Mouse (Mus musculus): ENCODE data around the gene Ranbp9. TPM values are rescaled to one million over a fixed set of nuclear protein-coding genes. Genes with fewer than 3 reads are reported as not detected.

Ranbp9 gene
- polyA plus RNA-seq, 1 experiment from 2014 or later, result 4.5 TPM

DNA sequence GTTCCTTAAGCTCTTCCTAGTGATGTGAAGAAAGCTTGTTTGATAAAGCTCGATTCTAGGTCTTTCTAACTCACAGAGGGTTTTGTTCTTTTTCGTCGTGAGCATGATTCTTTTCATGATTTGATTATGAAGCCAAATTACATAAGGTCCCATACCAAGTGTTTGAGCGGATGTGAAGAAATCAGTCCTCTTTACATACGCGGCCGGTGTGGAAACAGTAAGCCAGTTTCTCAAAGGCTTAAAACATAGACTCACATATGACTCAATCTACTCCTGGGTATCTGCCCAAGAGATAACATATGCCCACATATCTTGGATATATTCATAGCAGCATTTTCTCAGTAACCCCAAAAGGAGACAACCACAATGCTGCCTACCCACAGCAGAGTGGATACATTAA lies 12.6 kb upstream of the Ranbp9 start:
- Histone ChIP-seq H3K4me2 (no peak overlapping the region), H3K4me3 (no peak overlapping the region), H3K36me3 (no peaks in the 10 kb centered on the region), H3K4me1 (no peaks in the 10 kb centered on the region), H3K9ac (no peak overlapping the region), H3K9me3 (replicated peaks) (peaks cover 7% of the 10 kb centered on the region; the same call in 1 of the 2 replicates), H3K27me3 (replicated peaks) (no peaks in the 10 kb centered on the region), H3K27ac (no peak overlapping the region)
- ATAC-seq, result no peak
- 74% methylated on average over 7 of the region's 7 CpGs for WGBS (ENCODE audit: insufficient replicate concordance)

DNA sequence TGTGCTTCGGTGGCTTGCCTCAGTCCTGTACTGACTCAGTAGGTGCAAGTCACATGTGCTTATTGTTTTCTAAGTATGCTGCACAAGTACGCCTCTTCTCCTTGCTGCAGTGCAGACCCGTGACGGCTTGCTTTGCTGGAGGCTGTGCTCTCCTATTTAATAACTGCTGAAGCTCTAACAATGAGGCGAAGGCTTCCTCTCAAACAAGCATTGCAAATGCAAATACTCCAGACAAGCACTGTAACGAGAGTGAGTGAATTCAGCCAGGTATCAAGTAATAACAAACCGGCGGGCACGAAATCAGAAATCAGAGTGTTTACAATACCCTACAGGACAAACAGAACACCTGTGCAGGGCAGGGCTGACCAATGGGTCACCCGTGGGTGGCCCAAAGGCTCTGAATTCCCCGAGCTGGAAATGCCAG lies 12.0 kb upstream of the Ranbp9 start:
- Histone ChIP-seq H3K4me3 (no peak overlapping the region), H3K9ac (no peak overlapping the region), H3K27me3 (replicated peaks) (no peaks in the 10 kb centered on the region), H3K36me3 (no peaks in the 10 kb centered on the region), H3K27ac (no peak overlapping the region), H3K9me3 (replicated peaks) (peaks cover 7% of the 10 kb centered on the region; the same call in 1 of the 2 replicates), H3K4me2 (no peak overlapping the region), H3K4me1 (no peaks in the 10 kb centered on the region)
- WGBS (ENCODE audit: insufficient replicate concordance), result 62% methylated on average over 11 of the region's 11 CpGs
- no peak for ATAC-seq

DNA sequence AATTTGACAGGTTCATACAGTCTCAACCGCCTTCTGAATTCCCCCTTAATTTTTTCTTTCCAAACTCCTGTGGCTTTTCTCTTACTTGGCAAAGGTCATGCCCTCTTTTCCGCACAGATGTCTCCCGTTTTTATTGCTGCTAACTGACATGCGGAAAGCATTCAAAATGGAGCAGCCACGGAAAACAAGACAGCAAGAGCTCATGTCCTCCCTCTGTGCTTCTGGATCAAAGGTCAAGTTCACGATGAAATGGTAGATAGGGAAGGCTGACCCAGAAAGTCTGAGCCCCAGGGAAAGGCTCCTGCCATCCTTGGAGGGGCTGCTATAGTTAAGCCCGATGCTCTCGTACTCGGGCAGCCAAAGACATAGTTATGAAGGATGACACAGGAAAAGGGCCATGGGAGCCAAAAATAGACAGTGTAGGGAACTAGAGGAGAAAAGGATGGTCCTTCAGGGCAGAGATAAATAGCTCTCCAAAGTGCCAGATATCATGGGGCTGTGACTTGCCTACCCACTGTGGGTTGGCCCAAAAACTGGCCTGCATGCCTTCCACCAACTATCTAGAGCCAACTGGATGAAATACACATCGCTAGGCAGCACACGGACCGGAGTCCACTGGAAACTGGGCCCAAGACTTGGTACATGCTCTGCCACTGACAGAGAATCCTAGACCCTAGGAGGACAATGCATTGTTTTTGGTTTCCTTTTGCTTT lies 5.6 kb upstream of the Ranbp9 start:
- 66% methylated on average over 12 of the region's 12 CpGs for WGBS (ENCODE audit: insufficient replicate concordance)
- H3K4me3 ChIP-seq, result no peak overlapping the region
- peaks cover 35% of the 10 kb centered on the region for H3K4me1 ChIP-seq
- no peak overlapping the region for H3K27ac ChIP-seq
- 0 out of 2 replicates have a peak, but pooled peaks cover 2% of the 10 kb centered on the region for H3K9me3 ChIP-seq (replicated peaks)
- H3K27me3 ChIP-seq (replicated peaks), result no peaks in the 10 kb centered on the region
- no peak for ATAC-seq
- H3K36me3 ChIP-seq, result no peaks in the 10 kb centered on the region
- no peak overlapping the region for H3K4me2 ChIP-seq
- H3K9ac ChIP-seq, result no peak overlapping the region

DNA sequence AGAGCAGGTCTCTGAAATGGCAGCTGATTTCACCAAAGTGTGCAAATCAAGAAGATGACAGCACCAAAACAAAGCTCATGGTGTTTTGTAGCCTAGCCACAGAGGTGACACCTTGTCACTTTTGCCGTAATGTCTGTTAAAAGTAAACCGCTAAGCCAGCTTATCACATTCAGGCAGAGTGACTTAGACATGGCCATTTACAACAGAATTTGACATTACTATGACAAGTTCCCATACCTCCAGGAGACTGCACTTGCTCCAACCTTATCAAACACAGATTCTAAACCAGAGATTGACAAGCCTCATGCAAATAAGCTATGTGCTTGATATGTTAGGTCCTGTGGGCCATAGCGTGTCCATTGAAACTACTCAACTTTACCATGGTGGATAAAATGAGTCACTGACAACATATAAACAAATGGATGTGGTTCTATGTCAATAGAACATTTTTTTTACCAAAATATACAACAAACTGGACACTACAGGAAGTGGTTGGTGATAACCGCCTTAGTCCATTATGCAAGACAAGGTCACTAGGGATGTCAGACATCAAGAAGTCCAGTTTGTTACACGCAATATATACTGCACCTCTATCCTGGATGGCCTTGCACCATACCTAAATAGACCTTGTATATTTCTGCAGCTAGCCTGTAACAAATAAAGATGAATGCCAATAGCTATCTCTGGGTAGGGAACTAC lies 4.3 kb upstream of the Ranbp9 start:
- WGBS (ENCODE audit: insufficient replicate concordance), result 34% methylated on average over 5 of the region's 5 CpGs
- no peak overlapping the region for H3K4me3 ChIP-seq
- H3K9ac ChIP-seq, result no peak overlapping the region
- H3K4me2 ChIP-seq, result no peak overlapping the region
- H3K4me1 ChIP-seq, result peaks cover 35% of the 10 kb centered on the region
- no peak for ATAC-seq
- H3K27me3 ChIP-seq (replicated peaks), result no peaks in the 10 kb centered on the region
- H3K27ac ChIP-seq, result no peak overlapping the region
- no peaks in the 10 kb centered on the region for H3K36me3 ChIP-seq
- no peaks in the 10 kb centered on the region for H3K9me3 ChIP-seq (replicated peaks)

DNA sequence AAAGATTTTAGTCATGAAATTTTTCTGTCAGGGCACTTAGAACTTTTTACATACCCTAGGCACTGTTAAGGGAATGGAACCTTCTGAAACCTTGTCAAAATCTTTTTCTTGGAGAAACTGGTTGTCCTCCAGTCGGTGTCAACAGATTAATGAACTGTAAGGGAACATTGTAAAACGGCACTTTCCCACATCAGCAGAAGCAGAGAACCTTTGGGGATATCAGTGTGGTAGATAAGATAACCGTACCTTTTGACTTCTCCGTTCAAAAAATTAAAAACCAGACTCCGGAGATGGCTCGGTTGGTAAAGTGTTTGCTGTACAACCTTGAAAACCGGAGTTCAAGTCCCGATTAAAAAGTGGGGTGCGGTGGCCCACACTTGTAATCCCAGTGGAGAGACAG lies 1.7 kb upstream of the Ranbp9 start:
- Histone ChIP-seq H3K4me3 (no peak overlapping the region), H3K4me2 (no peak overlapping the region), H3K36me3 (no peaks in the 10 kb centered on the region), H3K27ac (no peak overlapping the region), H3K9ac (no peak overlapping the region), H3K9me3 (replicated peaks) (no peaks in the 10 kb centered on the region), H3K27me3 (replicated peaks) (no peaks in the 10 kb centered on the region), H3K4me1 (peaks cover 56% of the 10 kb centered on the region)
- no peak for ATAC-seq
- 54% methylated on average over 9 of the region's 9 CpGs for WGBS (ENCODE audit: insufficient replicate concordance)

DNA sequence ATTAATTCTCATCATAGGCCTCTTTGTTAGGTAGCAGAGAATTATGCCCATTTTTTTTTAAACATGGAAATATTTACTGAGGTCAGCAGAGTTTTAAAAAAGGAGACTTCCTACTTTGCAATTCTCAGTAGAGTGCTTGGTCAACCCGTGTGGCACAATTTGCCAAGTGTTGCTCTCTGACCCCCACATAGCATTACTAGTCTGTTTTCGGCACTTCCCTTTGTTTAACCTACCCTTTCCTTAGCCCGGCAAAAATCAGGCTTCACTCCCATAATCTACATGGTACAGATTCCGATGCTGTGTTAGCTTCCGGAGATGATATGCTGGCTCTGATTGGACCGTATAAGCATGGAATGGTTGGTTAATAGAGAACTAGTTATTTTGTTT lies 770 bp upstream of the Ranbp9 start:
- 38% methylated on average over 6 of the region's 6 CpGs for WGBS (ENCODE audit: insufficient replicate concordance)
- Histone ChIP-seq H3K36me3 (no peaks in the 10 kb centered on the region), H3K27me3 (replicated peaks) (no peaks in the 10 kb centered on the region), H3K9ac (peak overlapping the region; percentile 99), H3K9me3 (replicated peaks) (no peaks in the 10 kb centered on the region), H3K4me1 (peaks cover 63% of the 10 kb centered on the region), H3K4me3 (peak overlapping the region; percentile 96), H3K4me2 (peak overlapping the region; percentile 85), H3K27ac (peak overlapping the region; percentile 98; the same call in 1 of the 2 replicates)
- no peak for ATAC-seq

DNA sequence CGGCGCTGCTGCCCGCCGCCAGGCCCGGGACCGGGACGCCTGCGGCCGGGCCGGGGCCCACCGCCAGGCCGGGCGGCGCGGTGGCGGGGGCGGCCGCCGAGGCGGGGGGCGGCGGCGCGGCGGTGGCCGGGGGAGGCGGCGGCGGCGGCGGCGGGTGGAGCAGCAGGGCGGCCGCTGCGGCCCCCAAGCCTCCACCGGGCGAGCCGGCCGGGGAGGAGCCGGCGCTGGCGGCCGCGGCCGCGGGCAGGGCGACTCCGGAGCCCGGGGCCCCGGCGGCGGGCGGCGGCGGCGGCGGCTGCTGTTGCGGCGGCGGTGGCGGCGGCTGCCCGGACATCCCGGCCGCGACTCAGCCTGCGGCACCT lies 506 bp downstream of the Ranbp9 start:
- Histone ChIP-seq H3K4me3 (peak overlapping the region; percentile 96), H3K4me1 (peaks cover 65% of the 10 kb centered on the region), H3K27ac (peak overlapping the region; percentile 98), H3K36me3 (no peaks in the 10 kb centered on the region), H3K4me2 (peak overlapping the region; percentile 93), H3K9me3 (replicated peaks) (no peaks in the 10 kb centered on the region), H3K9ac (peak overlapping the region; percentile 99), H3K27me3 (replicated peaks) (no peaks in the 10 kb centered on the region)
- peak; percentile 25; the same call in 1 of the 2 replicates for ATAC-seq
- 3% methylated on average over 20 of the region's 67 CpGs for WGBS (ENCODE audit: insufficient replicate concordance)

DNA sequence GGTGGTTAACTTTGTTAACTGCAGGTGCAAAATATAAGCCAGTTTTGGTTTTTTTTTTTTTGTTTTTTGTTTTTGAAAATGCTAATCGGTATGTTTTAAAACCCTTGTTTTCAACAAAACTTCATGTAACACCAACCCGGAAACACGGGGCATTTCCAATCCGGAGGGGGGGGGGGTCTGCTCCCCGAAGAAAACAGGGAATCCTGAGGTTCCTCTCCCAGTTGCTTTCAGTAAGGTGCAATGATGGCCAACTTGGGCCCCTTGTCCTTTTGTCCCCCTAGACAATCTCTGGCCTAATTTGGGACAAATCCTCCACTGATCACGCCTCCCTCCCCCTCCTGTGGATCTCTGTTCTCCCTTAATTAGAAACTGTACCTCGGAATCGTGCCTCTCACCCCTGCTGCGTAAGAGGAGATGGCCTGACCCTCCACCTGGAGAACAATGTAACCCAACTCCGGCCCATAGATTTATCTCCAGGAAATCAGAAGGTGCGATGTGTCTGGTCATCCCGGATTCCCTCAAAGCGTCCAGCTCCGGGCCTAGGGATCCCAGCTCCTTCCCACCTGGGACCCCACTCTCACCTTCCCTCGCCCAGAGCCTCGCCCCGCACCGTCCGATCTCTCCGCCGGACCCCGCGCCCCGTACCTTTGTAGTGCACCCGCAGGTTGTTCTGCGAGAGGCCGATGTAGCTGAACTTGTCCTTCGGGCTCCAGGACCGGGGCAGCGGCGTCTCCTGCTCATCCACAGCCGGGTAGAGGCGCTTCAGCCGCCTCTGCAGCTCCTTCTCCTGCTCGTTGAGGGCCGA lies 1.1 kb downstream of the Ranbp9 start:
- 0 out of 2 replicates have a peak, but pooled peaks have one; percentile 6 for ATAC-seq

DNA sequence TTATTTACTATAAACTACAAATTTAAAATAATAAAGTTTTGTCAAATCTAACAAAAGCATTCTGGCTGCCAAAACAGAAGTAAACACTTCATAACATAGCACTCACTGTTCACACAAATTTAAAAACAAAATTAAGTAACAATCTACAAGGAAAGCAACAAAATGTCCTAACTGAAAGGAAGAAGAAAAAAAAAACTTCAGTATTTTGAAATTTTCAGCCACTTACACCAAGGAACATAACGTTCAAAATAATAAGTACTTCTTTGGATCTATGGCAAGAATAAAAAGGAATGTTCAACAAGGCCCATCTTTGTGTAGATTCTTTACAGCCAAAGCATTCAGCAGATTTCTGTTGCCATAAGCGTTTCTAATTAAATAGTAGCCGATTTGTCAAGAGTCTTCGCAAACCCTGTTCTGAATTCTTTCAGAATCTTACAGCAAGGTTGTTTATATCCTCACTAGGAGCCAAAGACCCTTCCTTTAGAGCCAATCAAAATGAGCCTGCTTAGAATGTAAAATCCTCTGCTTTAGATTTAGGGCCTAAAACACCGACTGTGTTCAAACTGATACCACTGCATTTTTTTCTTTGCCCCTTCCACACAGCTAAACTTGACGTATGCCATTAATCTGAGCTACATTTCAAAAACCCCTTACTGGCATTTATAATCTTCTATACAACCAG lies 1.9 kb downstream of the Ranbp9 start:
- 22% methylated on average over 6 of the region's 6 CpGs for WGBS (ENCODE audit: insufficient replicate concordance)
- Histone ChIP-seq H3K27me3 (replicated peaks) (no peaks in the 10 kb centered on the region), H3K4me3 (peak overlapping the region; percentile 96), H3K4me1 (peaks cover 67% of the 10 kb centered on the region), H3K9me3 (replicated peaks) (no peaks in the 10 kb centered on the region), H3K4me2 (peak overlapping the region; percentile 93), H3K27ac (no peak overlapping the region), H3K9ac (peak overlapping the region; percentile 96), H3K36me3 (no peaks in the 10 kb centered on the region)
- ATAC-seq, result no peak

More for the DNA sequence above, 1.1 kb downstream of the Ranbp9 start:
- Histone ChIP-seq H3K9ac (peak overlapping the region; percentile 96), H3K4me2 (peak overlapping the region; percentile 93), H3K4me1 (peaks cover 63% of the 10 kb centered on the region), H3K9me3 (replicated peaks) (no peaks in the 10 kb centered on the region), H3K27ac (peak overlapping the region; percentile 98), H3K27me3 (replicated peaks) (no peaks in the 10 kb centered on the region), H3K36me3 (no peaks in the 10 kb centered on the region), H3K4me3 (peak overlapping the region; percentile 96)
- WGBS (ENCODE audit: insufficient replicate concordance), result under 1% methylated on average over 35 of the region's 36 CpGs

DNA sequence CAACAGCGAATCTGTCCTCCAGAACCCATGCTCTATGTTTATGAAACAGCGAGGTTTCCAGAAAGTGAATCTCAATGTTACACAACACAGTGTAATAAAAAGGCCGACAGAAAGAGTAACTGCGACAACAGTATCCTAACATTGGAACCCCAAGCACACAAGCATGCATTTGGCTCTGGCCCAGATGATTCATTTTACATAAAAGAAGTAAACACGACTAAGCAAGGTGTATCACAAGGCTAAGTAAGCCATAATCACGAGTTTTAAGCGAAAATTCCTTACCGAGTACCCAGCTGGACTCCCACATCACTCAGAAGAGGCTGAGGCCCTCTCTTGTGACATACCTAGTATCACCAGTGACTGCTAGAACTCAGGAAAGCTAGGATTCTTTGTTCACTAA lies 2.5 kb downstream of the Ranbp9 start:
- Histone ChIP-seq H3K4me1 (peaks cover 73% of the 10 kb centered on the region), H3K27me3 (replicated peaks) (no peaks in the 10 kb centered on the region), H3K9ac (peak overlapping the region; percentile 96), H3K4me2 (peak overlapping the region; percentile 93), H3K4me3 (peak overlapping the region; percentile 96), H3K36me3 (no peaks in the 10 kb centered on the region), H3K27ac (0 out of 2 replicates have a peak overlapping the region, but pooled peaks have one; percentile 10), H3K9me3 (replicated peaks) (no peaks in the 10 kb centered on the region)
- WGBS (ENCODE audit: insufficient replicate concordance), result 42% methylated on average over 8 of the region's 8 CpGs
- no peak for ATAC-seq

DNA sequence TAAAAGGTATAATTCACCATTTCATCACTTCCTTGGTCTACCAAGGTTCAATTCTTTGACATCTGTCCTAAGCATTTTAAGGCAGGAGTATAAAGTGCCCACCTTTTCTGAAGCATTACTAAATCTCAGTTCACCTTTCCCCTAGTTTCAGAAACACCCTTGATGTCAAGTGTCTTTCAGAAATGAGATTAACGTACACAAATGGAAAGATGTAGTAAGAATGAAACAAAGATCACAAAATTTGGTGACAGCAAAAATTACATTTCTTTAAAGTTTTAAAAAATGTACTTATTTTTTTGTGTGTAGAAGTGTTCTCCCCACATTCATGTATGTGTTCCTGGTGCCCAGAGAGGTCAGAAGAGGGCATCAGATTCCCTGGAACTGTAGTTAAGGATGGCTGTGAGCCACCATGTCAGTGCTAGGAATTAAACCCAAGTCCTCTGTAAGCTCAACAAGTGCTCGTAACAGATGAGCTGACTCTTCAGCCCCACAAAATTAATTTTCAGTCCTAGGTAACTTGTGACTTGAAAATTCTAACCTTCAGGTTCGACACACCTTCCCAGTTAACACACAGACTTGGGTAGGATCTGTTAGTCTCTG lies 3.9 kb downstream of the Ranbp9 start:
- no peak overlapping the region for H3K9ac ChIP-seq
- 79% methylated on average over 3 of the region's 3 CpGs for WGBS (ENCODE audit: insufficient replicate concordance)
- no peak overlapping the region for H3K27ac ChIP-seq

More for the DNA sequence above, 3.9 kb downstream of the Ranbp9 start:
- H3K4me2 ChIP-seq, result no peak overlapping the region
- H3K36me3 ChIP-seq, result no peaks in the 10 kb centered on the region
- H3K9me3 ChIP-seq (replicated peaks), result no peaks in the 10 kb centered on the region
- no peak for ATAC-seq
- H3K4me3 ChIP-seq, result no peak overlapping the region
- H3K27me3 ChIP-seq (replicated peaks), result no peaks in the 10 kb centered on the region
- peaks cover 65% of the 10 kb centered on the region for H3K4me1 ChIP-seq
